Mouse (Mus musculus) stomach, embryonic 15.5 days (tissue): Measurements from ENCODE around the gene Gm48552. TPM values are rescaled to one million over a fixed set of nuclear protein-coding genes. Genes with fewer than 3 reads are reported as not detected.

Experiments
- ATAC-seq: fragments of 200-750 bp; cut with Nextera tagmentation; 2 replicates; pipeline ENCODE4 v1.8.0; 2017; ENCODE audit warnings: low read depth, moderate number of reproducible peaks, moderate TSS enrichment; ENCODE audit not compliant: insufficient read depth, low FRiP score
- H3K27ac ChIP-seq: fragments of 300-500 bp; sonication (generic); 2 replicates; pipeline ENCODE4 v1.5.1; 2015; ENCODE audit warnings: mild to moderate bottlenecking, inconsistent platforms
- H3K27me3 ChIP-seq: fragments of 300-500 bp; sonication (generic); replicated peaks from 2 replicates; pipeline ENCODE4 v1.6.1; 2015; ENCODE audit warnings: inconsistent platforms
- H3K36me3 ChIP-seq: fragments of 300-500 bp; sonication (generic); 2 replicates; pipeline ENCODE4 v1.6.1; 2015; ENCODE audit warnings: inconsistent platforms
- H3K4me1 ChIP-seq: fragments of 300-500 bp; sonication (generic); 2 replicates; pipeline ENCODE4 v1.6.1; 2015; ENCODE audit warnings: inconsistent platforms
- H3K4me2 ChIP-seq: fragments of 300-500 bp; sonication (generic); 2 replicates; pipeline ENCODE4 v1.6.1; 2015; ENCODE audit warnings: mild to moderate bottlenecking, inconsistent platforms
- H3K4me3 ChIP-seq: fragments of 300-500 bp; sonication (generic); replicated peaks from 2 replicates; pipeline ENCODE4 v1.5.1; 2015; ENCODE audit warnings: inconsistent platforms
- H3K9ac ChIP-seq: fragments of 300-500 bp; sonication (generic); 2 replicates; pipeline ENCODE4 v1.6.1; 2015; ENCODE audit warnings: inconsistent platforms
- H3K9me3 ChIP-seq: fragments of 300-500 bp; sonication (generic); 2 replicates; pipeline ENCODE4 v1.6.1; 2016; ENCODE audit warnings: inconsistent platforms
- WGBS: fragments of 180-500 bp; shearing (Covaris S2); methylation state at CpG from one replicate; pipeline ENCODE4 v1.1.7; 2015; 5-methylcytosine and 5-hydroxymethylcytosine counted together
- polyA plus RNA-seq: library from polyadenylated mRNA; unstranded; fragments of >200 nt; fragmentation: Nextera tagmentation; extraction: Ambion mirVana; gene quantifications from 2 replicates; pipeline ENCODE4 v1.2.1, GENCODE M21; 2015

Gene Gm48552
- polyA plus RNA-seq, 1 experiment from 2014 or later: 1.4 TPM

- WGBS: 66% methylated on average over 10 of the region's 10 CpGs
- Histone ChIP-seq H3K9ac (no peak overlapping the region), H3K4me3 (no peak overlapping the region), H3K4me2 (no peak overlapping the region), H3K36me3 (peaks cover 30% of the 10 kb centered on the region; the same call in 1 of the 2 replicates), H3K9me3 (no peaks in the 10 kb centered on the region), H3K27me3 (0 out of 2 replicates have a peak, but pooled peaks cover 4% of the 10 kb centered on the region), H3K4me1 (peaks cover 48% of the 10 kb centered on the region), H3K27ac (peak overlapping the region; percentile 89)
- no peak for ATAC-seq
Observed at GRCm38 (mm10) chr10:81403511-81403910, 14.7 kb downstream of the Gm48552 start.

GRCm38 (mm10) chr10:81404082-81404481, 15.3 kb downstream of the Gm48552 start:
- Histone ChIP-seq H3K4me3 (no peak overlapping the region), H3K4me2 (no peak overlapping the region), H3K9ac (no peak overlapping the region), H3K27ac (no peak overlapping the region), H3K9me3 (no peaks in the 10 kb centered on the region), H3K4me1 (peaks cover 53% of the 10 kb centered on the region), H3K27me3 (0 out of 2 replicates have a peak, but pooled peaks cover 4% of the 10 kb centered on the region), H3K36me3 (peaks cover 30% of the 10 kb centered on the region; the same call in 1 of the 2 replicates)
- 34% methylated on average over 9 of the region's 9 CpGs for WGBS
- no peak for ATAC-seq

GRCm38 (mm10) chr10:81404720-81405119, 15.9 kb downstream of the Gm48552 start:
- 0 out of 2 replicates have a peak, but pooled peaks cover 4% of the 10 kb centered on the region for H3K27me3 ChIP-seq
- peaks cover 58% of the 10 kb centered on the region for H3K4me1 ChIP-seq
- no peaks in the 10 kb centered on the region for H3K9me3 ChIP-seq
- no peak overlapping the region for H3K9ac ChIP-seq
- H3K36me3 ChIP-seq: peaks cover 30% of the 10 kb centered on the region; the same call in 1 of the 2 replicates
- WGBS: 61% methylated on average over 18 of the region's 18 CpGs
- no peak overlapping the region for H3K4me2 ChIP-seq
- no peak for ATAC-seq
- H3K27ac ChIP-seq: no peak overlapping the region
- H3K4me3 ChIP-seq: no peak overlapping the region

GRCm38 (mm10) chr10:81405588-81406201, 16.9 kb downstream of the Gm48552 start:
- H3K4me1 ChIP-seq: peaks cover 66% of the 10 kb centered on the region
- 49% methylated on average over 13 of the region's 13 CpGs for WGBS
- no peaks in the 10 kb centered on the region for H3K9me3 ChIP-seq
- H3K36me3 ChIP-seq: peaks cover 21% of the 10 kb centered on the region; the same call in 1 of the 2 replicates
- H3K4me3 ChIP-seq: no peak overlapping the region
- peak overlapping the region; percentile 4; the same call in 1 of the 2 replicates for H3K27ac ChIP-seq
- H3K4me2 ChIP-seq: no peak overlapping the region
- 0 out of 2 replicates have a peak, but pooled peaks cover 4% of the 10 kb centered on the region for H3K27me3 ChIP-seq
- no peak for ATAC-seq
- H3K9ac ChIP-seq: no peak overlapping the region

- Histone ChIP-seq H3K4me2 (peak overlapping the region; percentile 38), H3K4me3 (peak overlapping the region; percentile 16), H3K9me3 (no peaks in the 10 kb centered on the region), H3K4me1 (peaks cover 69% of the 10 kb centered on the region), H3K27me3 (0 out of 2 replicates have a peak, but pooled peaks cover 4% of the 10 kb centered on the region), H3K36me3 (peaks cover 19% of the 10 kb centered on the region; the same call in 1 of the 2 replicates), H3K27ac (no peak overlapping the region), H3K9ac (no peak overlapping the region)
- no peak for ATAC-seq
- WGBS: 51% methylated on average over 24 of the region's 24 CpGs
Observed at GRCm38 (mm10) chr10:81406504-81407440, 18.0 kb downstream of the Gm48552 start.

- Histone ChIP-seq H3K4me2 (peak overlapping the region; percentile 38), H3K9me3 (no peaks in the 10 kb centered on the region), H3K27ac (0 out of 2 replicates have a peak overlapping the region, but pooled peaks have one; percentile 3), H3K4me1 (peaks cover 69% of the 10 kb centered on the region), H3K27me3 (0 out of 2 replicates have a peak, but pooled peaks cover 4% of the 10 kb centered on the region), H3K9ac (no peak overlapping the region), H3K4me3 (peak overlapping the region; percentile 16), H3K36me3 (peaks cover 19% of the 10 kb centered on the region; the same call in 1 of the 2 replicates)
- WGBS: 29% methylated on average over 31 of the region's 31 CpGs
- no peak for ATAC-seq
Observed at GRCm38 (mm10) chr10:81407539-81408423, 19.0 kb downstream of the Gm48552 start.

- H3K27ac ChIP-seq: 0 out of 2 replicates have a peak overlapping the region, but pooled peaks have one; percentile 3
- ATAC-seq: no peak
Observed at GRCm38 (mm10) chr10:81408424-81408729, 19.6 kb downstream of the Gm48552 start.

GRCm38 (mm10) chr10:81408871-81409291, 20.1 kb downstream of the Gm48552 start:
- Histone ChIP-seq H3K4me2 (no peak overlapping the region), H3K36me3 (peaks cover 19% of the 10 kb centered on the region; the same call in 1 of the 2 replicates), H3K9me3 (no peaks in the 10 kb centered on the region), H3K4me3 (no peak overlapping the region), H3K4me1 (peaks cover 71% of the 10 kb centered on the region), H3K9ac (no peak overlapping the region), H3K27me3 (0 out of 2 replicates have a peak, but pooled peaks cover 4% of the 10 kb centered on the region), H3K27ac (0 out of 2 replicates have a peak overlapping the region, but pooled peaks have one; percentile 42)
- 34% methylated on average over 9 of the region's 9 CpGs for WGBS
- peak; percentile 27; the same call in 1 of the 2 replicates for ATAC-seq

More at GRCm38 (mm10) chr10:81408424-81408729, 19.6 kb downstream of the Gm48552 start:
- no peaks in the 10 kb centered on the region for H3K9me3 ChIP-seq
- H3K36me3 ChIP-seq: peaks cover 19% of the 10 kb centered on the region; the same call in 1 of the 2 replicates
- 49% methylated on average over 13 of the region's 13 CpGs for WGBS
- H3K4me3 ChIP-seq: no peak overlapping the region
- peaks cover 69% of the 10 kb centered on the region for H3K4me1 ChIP-seq
- 0 out of 2 replicates have a peak, but pooled peaks cover 4% of the 10 kb centered on the region for H3K27me3 ChIP-seq
- no peak overlapping the region for H3K9ac ChIP-seq
- H3K4me2 ChIP-seq: no peak overlapping the region; the same call in 1 of the 2 replicates

- Histone ChIP-seq H3K4me3 (no peak overlapping the region), H3K4me2 (no peak overlapping the region), H3K36me3 (peaks cover 15% of the 10 kb centered on the region; the same call in 1 of the 2 replicates), H3K27ac (0 out of 2 replicates have a peak overlapping the region, but pooled peaks have one; percentile 42), H3K9ac (no peak overlapping the region), H3K4me1 (peaks cover 73% of the 10 kb centered on the region), H3K27me3 (0 out of 2 replicates have a peak, but pooled peaks cover 4% of the 10 kb centered on the region), H3K9me3 (no peaks in the 10 kb centered on the region)
- ATAC-seq: no peak
- WGBS: 30% methylated on average over 8 of the region's 8 CpGs
Observed at GRCm38 (mm10) chr10:81409330-81409729, 20.5 kb downstream of the Gm48552 start.

- no peak for ATAC-seq
- no peaks in the 10 kb centered on the region for H3K9me3 ChIP-seq
- no peak overlapping the region for H3K4me3 ChIP-seq
- no peak overlapping the region for H3K4me2 ChIP-seq
- peaks cover 10% of the 10 kb centered on the region; the same call in 1 of the 2 replicates for H3K36me3 ChIP-seq
- H3K9ac ChIP-seq: no peak overlapping the region
- H3K27ac ChIP-seq: peak overlapping the region; percentile 84
- H3K27me3 ChIP-seq: 0 out of 2 replicates have a peak, but pooled peaks cover 4% of the 10 kb centered on the region
- H3K4me1 ChIP-seq: peaks cover 83% of the 10 kb centered on the region
- WGBS: 52% methylated on average over 4 of the region's 4 CpGs
Observed at GRCm38 (mm10) chr10:81410350-81410749, 21.5 kb downstream of the Gm48552 start.
